Mouse (Mus musculus) T-cell, adult 2 months (primary cell): ENCODE data around the gene Atoh1.

Experiments used
- DNase-seq: peaks from one replicate; pipeline ENCODE4 v3.0.0; 2022; ENCODE audit warnings: low spot score

The Atoh1 gene

GRCm38 (mm10) chr6:64728499-64729198, at the start of gene Atoh1:
Gene Atoh1, plus strand, starts transcription at chr6:64729125.
- no peak for DNase-seq

GRCm38 (mm10) chr6:64683974-64684373, 45.0 kb upstream of the Atoh1 start:
- DNase-seq = no peak

DNA sequence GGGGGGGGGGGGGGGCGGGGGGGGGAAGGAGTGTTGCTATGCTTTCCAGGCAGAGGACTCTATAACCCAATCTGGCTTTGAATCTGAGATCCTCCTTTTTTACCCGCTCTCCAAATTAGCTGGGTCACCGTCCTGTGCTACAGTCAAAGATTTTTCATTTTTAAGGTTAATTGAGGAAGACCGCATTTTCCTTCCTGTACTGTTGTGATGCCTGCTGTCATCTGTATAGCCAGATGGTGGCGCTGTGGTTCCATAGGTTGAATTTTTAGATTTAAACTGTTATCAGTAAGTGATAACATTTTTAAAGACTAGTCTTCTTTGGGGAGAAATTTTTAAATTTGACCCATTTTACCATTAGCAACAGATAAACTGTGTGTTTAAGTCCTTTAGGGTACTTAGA, 44.0 kb upstream of the Atoh1 start:
- no peak for DNase-seq

GRCm38 (mm10) chr6:64688181-64688944, 40.6 kb upstream of the Atoh1 start:
- no peak for DNase-seq

DNA sequence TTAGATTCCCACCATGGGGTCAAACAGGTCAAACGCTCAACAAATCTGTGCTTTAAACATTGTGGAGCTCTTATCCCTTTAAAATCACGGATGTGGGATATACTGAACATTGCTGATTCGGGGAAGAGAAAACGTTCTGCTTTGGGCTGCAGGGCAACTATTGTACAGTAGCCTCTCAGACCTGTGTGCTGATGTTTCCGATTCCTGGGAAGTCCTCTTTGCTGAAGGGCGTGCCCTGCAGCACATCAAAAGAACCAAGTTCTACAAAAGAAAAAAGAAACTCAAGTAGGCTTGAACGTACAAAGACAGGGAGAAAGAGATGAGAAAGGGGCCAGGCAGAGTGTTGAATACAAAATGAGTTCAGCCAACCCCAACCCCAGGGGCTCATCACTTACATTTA, 34.2 kb upstream of the Atoh1 start:
- no peak for DNase-seq

DNA sequence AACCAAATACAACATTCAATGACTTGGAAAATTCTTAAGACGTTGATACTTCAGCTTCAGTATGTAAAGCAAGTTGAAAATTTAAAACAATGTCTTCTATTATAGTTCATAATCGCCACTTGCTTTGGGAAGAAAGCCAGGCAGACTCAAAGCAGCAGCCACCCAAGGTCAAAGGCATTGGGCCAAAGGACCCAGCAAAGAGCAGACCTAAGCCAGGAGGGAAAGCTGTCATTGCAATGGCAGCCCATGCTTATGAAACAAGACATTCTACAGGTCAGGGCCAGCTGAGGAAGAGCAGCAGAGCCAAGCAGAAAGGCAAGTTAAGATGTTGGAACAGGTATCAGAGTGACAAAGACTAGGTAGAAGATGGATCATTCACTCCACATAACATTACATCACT, 25.3 kb upstream of the Atoh1 start:
- no peak for DNase-seq

DNA sequence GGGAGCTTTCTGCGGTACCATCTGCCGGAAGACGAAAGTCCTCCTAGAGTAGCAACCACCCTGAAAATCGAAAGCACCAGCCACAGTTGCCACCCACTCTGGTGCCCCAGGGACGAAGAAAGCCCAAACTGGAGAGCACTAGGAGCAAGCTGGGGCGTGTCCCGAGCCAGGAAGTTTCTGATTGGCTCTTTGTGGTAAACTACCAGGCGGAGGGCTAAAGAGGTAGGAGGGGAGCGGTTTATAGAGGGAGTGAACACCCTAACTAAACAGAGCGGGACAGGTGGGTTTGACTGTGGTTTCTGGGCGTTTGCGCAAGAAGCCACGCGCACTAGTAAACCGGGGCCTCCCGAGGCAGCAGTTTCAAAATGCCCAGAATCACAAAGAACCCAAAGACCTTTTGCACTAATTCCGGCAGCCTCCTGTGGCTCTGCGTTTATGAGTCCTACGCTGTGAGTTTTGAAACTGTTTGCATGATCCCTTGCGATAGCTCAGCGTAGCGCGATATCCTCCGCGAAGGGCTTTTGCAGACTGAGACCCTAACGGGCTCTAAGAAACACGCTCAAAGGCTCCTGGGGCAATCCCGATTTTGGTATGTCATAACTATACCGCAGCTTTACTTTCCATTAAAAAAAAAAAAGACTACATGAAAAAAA, 1.0 kb upstream of the Atoh1 start:
- no peak for DNase-seq

DNA sequence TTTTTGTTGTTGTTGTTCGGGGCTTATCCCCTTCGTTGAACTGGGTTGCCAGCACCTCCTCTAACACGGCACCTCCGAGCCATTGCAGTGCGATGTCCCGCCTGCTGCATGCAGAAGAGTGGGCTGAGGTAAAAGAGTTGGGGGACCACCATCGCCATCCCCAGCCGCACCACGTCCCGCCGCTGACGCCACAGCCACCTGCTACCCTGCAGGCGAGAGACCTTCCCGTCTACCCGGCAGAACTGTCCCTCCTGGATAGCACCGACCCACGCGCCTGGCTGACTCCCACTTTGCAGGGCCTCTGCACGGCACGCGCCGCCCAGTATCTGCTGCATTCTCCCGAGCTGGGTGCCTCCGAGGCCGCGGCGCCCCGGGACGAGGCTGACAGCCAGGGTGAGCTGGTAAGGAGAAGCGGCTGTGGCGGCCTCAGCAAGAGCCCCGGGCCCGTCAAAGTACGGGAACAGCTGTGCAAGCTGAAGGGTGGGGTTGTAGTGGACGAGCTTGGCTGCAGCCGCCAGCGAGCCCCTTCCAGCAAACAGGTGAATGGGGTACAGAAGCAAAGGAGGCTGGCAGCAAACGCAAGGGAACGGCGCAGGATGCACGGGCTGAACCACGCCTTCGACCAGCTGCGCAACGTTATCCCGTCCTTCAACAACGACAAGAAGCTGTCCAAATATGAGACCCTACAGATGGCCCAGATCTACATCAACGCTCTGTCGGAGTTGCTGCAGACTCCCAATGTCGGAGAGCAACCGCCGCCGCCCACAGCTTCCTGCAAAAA, 496 bp downstream of the Atoh1 start:
- DNase-seq = no peak

DNA sequence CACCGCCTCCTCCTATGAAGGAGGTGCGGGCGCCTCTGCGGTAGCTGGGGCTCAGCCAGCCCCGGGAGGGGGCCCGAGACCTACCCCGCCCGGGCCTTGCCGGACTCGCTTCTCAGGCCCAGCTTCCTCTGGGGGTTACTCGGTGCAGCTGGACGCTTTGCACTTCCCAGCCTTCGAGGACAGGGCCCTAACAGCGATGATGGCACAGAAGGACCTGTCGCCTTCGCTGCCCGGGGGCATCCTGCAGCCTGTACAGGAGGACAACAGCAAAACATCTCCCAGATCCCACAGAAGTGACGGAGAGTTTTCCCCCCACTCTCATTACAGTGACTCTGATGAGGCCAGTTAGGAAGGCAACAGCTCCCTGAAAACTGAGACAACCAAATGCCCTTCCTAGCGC, 1.1 kb downstream of the Atoh1 start:
- no peak for DNase-seq

DNA sequence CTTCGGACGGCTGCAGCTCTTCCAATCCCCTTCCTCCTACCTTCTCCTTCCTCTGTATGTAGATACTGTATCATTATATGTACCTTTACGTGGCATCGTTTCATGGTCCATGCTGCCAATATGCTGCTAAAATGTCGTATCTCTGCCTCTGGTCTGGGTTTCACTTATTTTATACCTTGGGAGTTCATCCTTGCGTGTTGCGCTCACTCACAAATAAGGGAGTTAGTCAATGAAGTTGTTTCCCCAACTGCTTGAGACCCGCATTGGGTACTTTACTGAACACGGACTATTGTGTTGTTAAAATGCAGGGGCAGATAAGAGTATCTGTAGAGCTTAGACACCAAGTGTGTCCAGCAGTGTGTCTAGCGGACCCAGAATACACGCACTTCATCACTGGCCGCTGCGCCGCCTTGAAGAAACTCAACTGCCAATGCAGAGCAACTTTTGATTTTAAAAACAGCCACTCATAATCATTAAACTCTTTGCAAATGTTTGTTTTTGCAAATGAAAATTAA, 1.6 kb downstream of the Atoh1 start:
- no peak for DNase-seq

- no peak for DNase-seq
Observed at GRCm38 (mm10) chr6:64731126-64731525, 2.2 kb downstream of the Atoh1 start.

DNA sequence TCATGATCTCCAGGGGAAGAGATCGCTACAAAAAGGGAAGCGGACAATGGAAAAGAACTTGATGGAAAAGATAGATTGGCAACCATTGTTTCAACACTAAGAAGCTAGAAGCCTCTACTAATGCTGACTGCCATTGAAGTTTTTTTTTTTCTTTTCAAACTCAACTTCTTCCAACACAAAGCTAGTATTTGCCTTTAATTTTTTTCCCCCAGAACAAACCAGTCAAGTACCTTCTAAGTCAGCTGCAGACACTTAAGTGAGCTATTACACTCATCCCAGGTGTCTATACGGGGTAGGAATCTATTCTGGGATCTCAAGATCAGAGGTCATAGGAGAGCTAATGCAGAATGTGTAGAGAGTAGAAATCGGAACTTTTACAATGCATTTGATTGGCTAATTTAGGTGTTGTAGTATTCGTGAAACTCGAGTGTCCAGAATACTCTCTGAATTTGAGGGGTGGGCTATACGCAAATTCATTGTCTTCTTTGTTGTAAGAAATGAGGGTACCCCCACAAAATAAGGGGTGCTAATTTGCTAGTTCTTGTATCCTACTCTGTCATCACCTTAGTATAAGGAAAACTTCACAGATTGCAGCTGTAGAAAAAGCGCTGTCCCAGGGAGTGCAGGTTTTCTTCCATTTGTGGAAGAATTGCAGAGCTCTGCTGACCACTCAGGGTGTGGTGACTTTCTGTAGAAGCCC, 2.8 kb downstream of the Atoh1 start:
- no peak for DNase-seq

GRCm38 (mm10) chr6:64733311-64733710, 4.4 kb downstream of the Atoh1 start:
- no peak for DNase-seq

DNA sequence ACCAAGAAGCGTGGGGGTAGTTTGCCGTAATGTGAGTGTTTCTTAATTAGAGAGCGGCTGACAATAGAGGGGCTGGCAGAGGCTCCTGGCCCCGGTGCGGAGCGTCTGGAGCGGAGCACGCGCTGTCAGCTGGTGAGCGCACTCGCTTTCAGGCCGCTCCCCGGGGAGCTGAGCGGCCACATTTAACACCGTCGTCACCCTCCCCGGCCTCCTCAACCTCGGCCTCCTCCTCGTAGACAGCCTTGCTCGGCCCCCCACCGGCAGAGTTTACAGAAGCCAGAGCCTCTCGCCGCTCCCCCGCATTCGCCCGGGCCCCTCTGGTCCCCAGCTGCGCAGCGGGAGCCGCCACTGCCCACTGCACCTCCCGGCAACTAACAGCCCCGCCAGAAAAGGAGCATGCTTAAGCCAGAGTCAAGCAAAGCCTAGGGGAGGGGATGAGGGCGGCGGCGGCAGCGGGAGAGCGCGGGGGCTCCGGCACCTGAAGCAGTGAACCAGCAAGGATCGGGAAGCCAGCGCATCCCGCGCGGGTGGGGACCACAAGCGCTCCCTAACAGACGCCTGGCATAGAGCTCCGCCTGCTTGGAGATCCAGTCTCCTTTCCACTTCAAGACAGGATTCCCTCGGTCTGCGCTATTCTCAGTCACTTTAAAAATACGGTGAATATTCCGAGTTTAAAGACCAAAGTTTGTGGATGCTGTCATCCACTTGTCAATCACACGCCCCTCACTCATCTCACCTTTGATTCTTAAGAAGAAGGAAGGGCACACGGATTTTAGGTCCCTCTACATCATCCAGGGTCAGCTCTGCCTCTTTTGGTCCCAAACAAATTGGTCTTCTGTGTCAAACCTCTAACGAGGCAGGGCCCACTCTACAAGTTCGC, 5.8 kb downstream of the Atoh1 start:
- no peak for DNase-seq

DNA sequence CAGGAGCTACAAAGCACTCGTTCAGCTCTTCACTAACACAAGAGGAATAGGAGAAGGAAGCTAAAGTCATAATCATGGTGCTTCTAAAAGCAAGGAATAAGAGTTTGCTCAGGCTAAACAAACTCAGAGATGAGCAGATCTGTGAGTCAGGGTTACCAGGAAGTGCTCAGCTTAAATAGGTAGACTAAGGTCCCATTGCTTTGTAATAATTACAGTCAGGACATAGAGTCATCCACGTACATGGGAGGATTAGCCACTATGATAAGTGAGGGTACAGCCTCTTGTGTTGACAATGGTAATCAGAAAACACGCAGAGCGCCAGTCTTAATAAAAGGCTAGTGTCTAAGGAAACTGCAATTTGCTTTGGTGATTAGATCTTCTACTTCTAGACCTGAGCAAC, 7.4 kb downstream of the Atoh1 start:
- no peak for DNase-seq

DNA sequence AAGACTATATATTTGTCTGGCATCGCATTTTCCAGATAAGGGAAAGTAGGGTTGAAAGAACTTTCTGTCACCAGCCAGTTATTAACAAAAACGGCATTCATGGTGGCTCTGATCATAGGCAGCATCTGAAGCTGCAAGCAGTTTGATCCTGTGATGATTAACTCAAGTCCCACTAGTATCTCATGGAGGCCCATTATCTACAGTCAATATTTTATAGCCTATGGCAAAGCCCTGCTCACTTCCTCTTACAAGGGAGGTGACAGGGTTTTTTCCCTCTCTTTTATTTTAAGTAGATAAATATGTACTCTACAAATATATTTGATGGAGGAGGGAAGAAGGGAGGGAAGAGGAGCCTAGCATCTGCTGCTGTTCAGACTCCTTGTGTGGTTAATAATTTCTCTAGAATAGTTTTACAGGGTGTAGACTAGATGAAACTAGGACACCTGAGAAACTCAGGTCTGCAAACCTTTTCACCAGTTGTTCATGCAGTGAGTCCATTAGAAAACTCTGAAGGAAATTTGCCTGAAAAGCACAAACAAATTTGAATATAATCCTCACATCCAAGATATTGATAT, 14.1 kb downstream of the Atoh1 start:
- no peak for DNase-seq

DNA sequence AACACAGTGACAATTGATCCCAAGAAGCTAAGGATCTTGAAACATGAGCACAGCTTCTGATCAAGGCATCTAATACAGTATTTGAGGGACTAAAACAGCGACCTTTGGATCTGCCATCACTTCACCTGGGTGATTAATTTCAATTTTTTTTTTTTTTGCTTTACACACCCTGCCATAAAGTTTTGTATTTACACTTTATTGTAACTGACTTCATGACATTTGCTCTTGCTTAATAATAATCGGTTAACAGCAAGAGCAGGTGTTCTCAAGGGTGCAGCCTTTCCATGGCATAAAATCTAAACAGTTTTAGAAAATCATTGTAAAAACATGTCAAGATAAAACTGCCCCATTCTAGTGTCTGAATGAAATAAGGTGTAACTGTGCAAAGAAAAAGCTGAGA, 25.6 kb downstream of the Atoh1 start:
- DNase-seq = no peak

GRCm38 (mm10) chr6:64763901-64764300, 35.0 kb downstream of the Atoh1 start:
- DNase-seq = no peak

- no peak for DNase-seq
Observed at GRCm38 (mm10) chr6:64773430-64773829, 44.5 kb downstream of the Atoh1 start.
